Mouse (Mus musculus): ENCODE measurements around the gene Git2.

- no peak for TF ChIP-seq CTCF (IDR thresholded peaks at IDR 0.05)
- TF ChIP-seq EP300 (IDR thresholded peaks at IDR 0.05), result no peak
Observed at GRCm38 (mm10) chr5:114769786-114770185, 5.5 kb downstream of the Git2 start.
